Mouse (Mus musculus) cortical plate, adult 2 months (tissue): ENCODE measurements at regions not wholly inside any gene's neighbourhood (a gene's known extent, or its start where the extent isn't known, plus 50 kb on each side); places are given as distances from the start of the nearest gene placed in this dataset.

Experiments
- H3K27ac ChIP-seq: fragments of 200-500 bp; 2 replicates; pipeline ENCODE4 v1.5.1; 2012; ENCODE audit warnings: low read length, control low read depth, inconsistent platforms; ENCODE audit not compliant: insufficient read depth
- H3K4me1 ChIP-seq: fragments of 200-500 bp; 2 replicates; pipeline ENCODE4 v1.6.1; 2011; ENCODE audit warnings: low read length; ENCODE audit not compliant: control insufficient read depth, insufficient read depth
- H3K4me3 ChIP-seq: fragments of 200-500 bp; 2 replicates; pipeline ENCODE4 v1.5.1; 2011; ENCODE audit warnings: mild to moderate bottlenecking, low read length, control low read depth; ENCODE audit not compliant: insufficient read depth
- CTCF ChIP-seq: fragments of 200-500 bp; IDR thresholded peaks from 2 replicates; pipeline ENCODE4 v1.5.1; 2011; ENCODE audit warnings: mild to moderate bottlenecking, control low read depth, low read length; ENCODE audit not compliant: insufficient read depth; ENCODE audit errors: extremely low read depth
- POLR2A ChIP-seq: fragments of 200-500 bp; IDR thresholded peaks from 2 replicates; pipeline ENCODE4 v1.6.1; 2011; ENCODE audit warnings: mild to moderate bottlenecking, low read length, control low read depth; ENCODE audit not compliant: insufficient read depth; ENCODE audit errors: extremely low read depth

DNA sequence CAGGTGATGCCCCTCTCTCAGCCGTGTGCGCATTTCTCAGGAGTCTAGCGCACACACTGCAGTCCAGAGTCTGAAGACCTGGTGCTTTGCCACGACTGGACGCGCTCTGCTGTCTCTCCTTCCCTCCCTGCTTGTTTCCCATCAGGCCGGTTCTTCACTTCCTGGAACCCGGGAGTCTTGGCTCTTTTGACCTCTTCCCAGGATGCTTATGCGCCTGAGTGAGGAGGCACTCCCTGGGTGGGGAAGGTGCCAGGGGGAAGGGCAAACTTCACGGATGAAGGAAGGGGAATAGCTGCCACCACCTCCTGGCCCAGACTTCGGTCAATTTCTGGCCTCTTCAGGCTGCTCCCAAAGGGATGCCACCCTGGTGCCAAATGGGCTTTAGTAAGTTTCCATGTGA is 86.4 kb upstream of the Max start:
- no peaks in the 10 kb centered on the region for H3K4me1 ChIP-seq
- TF ChIP-seq CTCF = no peak
- no peak for TF ChIP-seq POLR2A
- no peak overlapping the region for H3K27ac ChIP-seq
- H3K4me3 ChIP-seq = no peak overlapping the region

DNA sequence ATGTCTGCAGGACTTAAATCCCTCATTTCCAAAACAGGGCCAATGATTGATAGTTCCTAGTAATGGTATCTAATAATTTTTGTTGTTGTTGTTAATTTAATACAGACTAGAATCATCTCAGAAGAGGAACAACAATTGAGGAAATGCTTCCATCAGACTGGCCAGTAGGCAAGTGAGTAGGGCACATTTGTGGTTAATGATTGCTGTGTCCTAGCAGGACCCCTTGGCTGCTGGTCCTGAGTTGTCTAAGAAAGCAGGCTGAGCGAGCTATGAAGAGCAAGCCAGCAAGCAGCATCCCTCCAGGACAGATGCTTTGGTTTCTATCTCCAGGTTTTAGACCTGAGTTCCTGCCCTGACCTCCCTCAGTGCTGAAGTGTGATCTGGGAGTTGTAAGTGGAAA is 85.3 kb upstream of the Max start:
- H3K4me1 ChIP-seq = no peaks in the 10 kb centered on the region
- H3K4me3 ChIP-seq = no peak overlapping the region
- TF ChIP-seq CTCF = no peak
- TF ChIP-seq POLR2A = no peak
- H3K27ac ChIP-seq = no peak overlapping the region

DNA sequence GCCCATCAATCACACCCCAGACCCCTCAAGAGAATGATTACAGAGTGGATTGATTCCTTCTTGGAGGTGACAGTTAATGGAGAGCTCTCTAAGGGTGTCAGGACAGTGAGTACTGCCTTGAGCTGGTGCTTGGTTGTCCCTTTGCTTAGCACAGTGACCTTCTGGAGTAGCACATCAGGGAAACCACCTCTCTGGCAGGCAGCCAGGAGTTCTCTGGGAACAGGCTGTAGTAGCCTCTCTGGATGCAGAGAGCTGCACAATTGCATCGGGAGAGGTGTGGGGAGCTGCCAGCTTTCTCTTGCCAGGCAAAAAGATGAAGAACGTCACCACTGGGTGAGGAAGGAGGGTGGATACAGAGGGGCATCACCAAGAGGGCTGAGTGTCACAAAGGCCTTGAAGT is 84.0 kb upstream of the Max start:
- Histone ChIP-seq H3K27ac (no peak overlapping the region), H3K4me3 (no peak overlapping the region), H3K4me1 (no peaks in the 10 kb centered on the region)
- TF ChIP-seq CTCF (no peak), POLR2A (no peak)

DNA sequence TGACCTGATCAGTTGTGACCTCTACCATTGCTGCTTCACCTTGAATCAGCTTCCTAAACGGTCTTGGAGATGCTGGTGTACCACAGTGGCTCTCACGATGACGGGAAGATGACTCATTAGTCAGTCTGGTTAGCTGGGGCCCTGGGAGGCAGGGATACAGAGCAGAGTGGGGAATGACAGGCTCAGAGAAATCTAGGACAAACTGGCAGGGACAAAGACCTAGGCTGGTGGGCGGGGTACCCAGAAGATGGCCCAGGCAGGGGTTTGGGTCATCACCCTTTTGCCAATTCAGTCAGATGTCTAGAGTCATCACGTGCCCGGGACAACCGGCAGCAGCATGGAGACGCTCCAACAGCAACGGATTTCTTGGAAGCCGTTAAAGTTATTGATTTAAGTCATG is 83.4 kb upstream of the Max start:
- no peaks in the 10 kb centered on the region for H3K4me1 ChIP-seq
- no peak overlapping the region for H3K27ac ChIP-seq
- TF ChIP-seq POLR2A (no peak), CTCF (no peak)
- no peak overlapping the region for H3K4me3 ChIP-seq

DNA sequence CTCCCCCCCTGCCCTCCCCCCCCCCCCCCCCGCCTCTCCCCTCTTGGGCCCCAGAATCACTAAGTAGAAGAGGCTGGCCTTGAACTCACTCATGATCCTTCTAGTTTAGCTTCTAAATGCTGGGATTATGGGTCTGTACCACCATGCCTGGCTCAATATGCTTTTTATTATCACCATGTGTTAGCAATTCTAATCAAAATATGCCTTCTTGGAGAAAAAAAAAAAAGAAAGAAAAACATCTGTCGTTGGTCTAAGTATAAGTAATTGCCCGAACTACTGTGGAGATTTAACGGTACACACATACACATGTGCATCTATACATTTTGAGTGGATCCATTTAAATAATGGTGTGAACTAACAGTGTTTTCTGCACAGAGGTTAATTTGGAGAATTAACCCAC is 80.4 kb upstream of the Max start:
- TF ChIP-seq POLR2A (no peak), CTCF (no peak)
- H3K4me1 ChIP-seq = no peaks in the 10 kb centered on the region
- H3K4me3 ChIP-seq = no peak overlapping the region
- no peak overlapping the region for H3K27ac ChIP-seq

DNA sequence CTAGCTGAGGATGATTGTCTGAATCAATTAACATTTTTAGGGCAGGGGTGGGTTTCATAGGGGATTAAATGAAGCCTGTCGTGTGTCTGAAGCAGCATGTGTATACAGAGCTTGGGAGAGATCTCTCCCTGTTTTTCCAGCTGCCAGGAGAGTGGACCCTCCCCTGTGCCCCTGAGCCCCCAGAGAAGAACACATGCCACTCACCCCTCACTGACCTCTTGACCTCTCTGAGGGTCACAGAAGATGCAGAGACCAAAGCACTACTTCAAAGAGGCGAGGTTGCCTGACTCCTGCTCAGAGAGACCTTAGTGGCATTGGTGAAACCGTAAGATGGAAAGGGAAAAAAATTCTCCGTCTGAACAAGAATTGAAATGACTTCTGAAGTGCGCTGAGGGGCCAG is 79.1 kb upstream of the Max start:
- H3K4me3 ChIP-seq = no peak overlapping the region
- H3K27ac ChIP-seq = no peak overlapping the region
- TF ChIP-seq CTCF (no peak), POLR2A (no peak)
- no peaks in the 10 kb centered on the region for H3K4me1 ChIP-seq

DNA sequence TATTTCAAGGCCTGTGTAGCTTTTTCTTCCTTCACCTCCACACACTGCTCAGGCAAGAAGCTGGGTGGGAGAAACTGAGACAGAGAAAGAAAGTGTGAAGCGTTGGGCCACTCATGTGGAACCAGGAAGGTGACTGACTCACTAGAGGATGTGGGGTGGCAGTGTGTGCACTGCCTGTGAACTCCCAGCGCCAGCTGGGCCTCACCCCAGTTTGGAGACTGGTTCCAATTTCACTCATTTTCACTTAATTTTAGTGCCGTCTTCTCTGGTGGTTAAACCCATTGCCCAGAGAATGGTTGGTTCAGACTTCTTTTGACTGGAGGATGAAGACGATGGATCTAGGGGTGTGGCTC is 77.9 kb upstream of the Max start:
- Histone ChIP-seq H3K27ac (no peak overlapping the region), H3K4me1 (no peaks in the 10 kb centered on the region)
- no peak for TF ChIP-seq CTCF
- no peak for TF ChIP-seq POLR2A

DNA sequence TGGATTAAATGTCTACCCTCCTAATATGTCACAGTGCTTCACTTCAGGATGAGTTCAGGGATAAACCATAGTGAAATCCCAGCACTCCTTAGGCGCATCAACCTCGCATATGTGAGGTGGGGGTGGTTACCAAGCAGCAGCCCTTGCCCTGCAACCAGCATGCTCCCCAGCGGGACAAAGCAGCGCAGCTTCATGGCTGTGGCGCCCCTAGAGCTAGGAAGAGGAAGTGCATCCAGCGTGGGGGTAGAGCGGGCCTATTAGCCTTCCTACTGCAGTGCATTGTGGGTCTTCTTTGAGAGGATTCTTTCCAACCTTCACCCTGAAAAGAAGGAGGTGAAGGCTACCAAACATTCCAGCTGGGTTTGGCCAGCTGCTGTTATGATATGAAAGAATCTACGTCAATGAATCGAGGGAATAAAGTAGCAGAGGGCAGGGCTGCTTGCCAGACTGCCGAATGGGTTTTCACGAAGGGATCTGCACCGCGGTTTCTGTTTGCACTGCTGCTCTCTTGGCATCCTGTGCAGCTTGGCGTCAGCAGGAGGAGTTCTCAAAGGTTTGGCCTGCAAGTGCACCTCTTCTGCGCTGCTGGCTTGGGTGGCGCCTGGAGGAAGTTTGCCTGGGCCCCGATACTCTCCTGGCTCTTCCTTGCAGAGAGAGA is 77.4 kb upstream of the Max start:
- no peaks in the 10 kb centered on the region for H3K4me1 ChIP-seq
- no peak overlapping the region for H3K27ac ChIP-seq
- TF ChIP-seq POLR2A (no peak), CTCF (0 out of 2 replicates have a peak, but pooled peaks have one; percentile 7)
- no peak overlapping the region for H3K4me3 ChIP-seq

More for the DNA sequence above, 77.9 kb upstream of the Max start:
- no peak overlapping the region for H3K4me3 ChIP-seq

DNA sequence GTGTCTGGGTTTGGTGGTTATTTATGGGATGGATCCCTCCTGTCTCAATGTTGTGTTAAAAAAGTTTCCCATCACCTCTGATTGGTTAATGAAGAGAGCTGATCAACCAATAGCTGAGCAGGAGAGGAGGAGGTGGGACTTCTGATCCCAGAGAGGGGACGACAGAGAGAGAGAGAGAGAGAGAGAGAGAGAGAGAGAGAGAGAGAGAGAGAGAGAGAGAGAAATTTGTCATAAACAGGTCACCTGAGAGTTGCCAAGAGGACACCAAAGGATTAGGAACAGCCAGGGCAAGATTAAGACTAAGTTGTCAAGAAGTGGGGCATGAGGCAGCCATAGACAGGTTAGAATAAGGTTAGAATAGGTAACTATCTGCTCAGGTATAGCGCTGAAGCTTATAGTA is 73.7 kb upstream of the Max start:
- Histone ChIP-seq H3K4me1 (no peaks in the 10 kb centered on the region), H3K4me3 (no peak overlapping the region), H3K27ac (no peak overlapping the region)
- TF ChIP-seq POLR2A = no peak
- no peak for TF ChIP-seq CTCF

DNA sequence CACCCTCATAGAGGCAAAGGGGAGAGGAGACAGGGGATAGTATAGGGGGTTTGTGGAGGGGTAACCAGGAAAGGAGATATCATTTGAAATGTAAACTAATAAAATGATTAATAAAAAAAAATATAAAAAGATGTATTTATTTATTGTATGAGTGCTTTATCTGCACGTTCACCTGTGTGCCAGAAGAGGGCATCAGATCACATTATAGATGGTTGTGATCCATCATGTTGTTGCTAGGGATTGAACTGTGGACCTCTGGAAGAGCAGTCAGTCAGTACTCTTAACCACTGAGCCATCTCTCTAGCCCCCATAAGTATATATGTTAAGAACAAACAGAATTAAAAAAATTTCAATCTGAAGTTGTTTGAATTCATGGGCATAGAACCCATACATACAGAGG is 69.4 kb upstream of the Max start:
- TF ChIP-seq CTCF (no peak), POLR2A (no peak)
- Histone ChIP-seq H3K27ac (no peak overlapping the region), H3K4me3 (no peak overlapping the region), H3K4me1 (no peaks in the 10 kb centered on the region)

DNA sequence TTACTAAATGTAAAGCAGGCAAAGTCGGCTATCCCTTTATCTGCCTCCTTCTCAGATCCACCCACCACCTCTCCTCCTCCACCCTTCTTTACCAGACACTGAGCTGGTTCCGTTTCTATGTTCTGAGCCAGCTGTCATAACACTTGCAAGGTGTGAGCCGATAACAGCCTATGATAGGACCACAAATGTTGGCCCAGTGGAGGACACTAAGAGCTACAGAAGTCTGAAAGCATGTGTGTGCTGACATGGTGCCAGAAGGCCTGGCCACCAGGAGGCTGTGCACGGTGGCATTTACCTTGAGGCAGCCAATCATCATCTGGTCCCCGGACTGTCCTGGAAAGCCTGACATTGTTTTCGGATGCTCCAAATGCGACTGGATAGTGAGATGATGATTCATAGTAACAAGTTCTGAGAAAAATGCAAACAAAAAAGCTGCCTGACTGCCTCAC is 63.5 kb upstream of the Max start:
- TF ChIP-seq CTCF = no peak
- TF ChIP-seq POLR2A = no peak
- H3K27ac ChIP-seq = no peak overlapping the region
- H3K4me1 ChIP-seq = no peaks in the 10 kb centered on the region; the same call in 1 of the 2 replicates
- H3K4me3 ChIP-seq = no peak overlapping the region
